Mouse (Mus musculus): Measurements from ENCODE around the gene Smarcc2. TPM values are rescaled to one million over a fixed set of nuclear protein-coding genes. Genes with fewer than 3 reads are reported as not detected.

The Smarcc2 gene
- polyA plus RNA-seq (2015; fragmentation: Nextera tagmentation; extraction: Ambion mirVana): 49.6 and 55.3 TPM in 2 replicates

DNA sequence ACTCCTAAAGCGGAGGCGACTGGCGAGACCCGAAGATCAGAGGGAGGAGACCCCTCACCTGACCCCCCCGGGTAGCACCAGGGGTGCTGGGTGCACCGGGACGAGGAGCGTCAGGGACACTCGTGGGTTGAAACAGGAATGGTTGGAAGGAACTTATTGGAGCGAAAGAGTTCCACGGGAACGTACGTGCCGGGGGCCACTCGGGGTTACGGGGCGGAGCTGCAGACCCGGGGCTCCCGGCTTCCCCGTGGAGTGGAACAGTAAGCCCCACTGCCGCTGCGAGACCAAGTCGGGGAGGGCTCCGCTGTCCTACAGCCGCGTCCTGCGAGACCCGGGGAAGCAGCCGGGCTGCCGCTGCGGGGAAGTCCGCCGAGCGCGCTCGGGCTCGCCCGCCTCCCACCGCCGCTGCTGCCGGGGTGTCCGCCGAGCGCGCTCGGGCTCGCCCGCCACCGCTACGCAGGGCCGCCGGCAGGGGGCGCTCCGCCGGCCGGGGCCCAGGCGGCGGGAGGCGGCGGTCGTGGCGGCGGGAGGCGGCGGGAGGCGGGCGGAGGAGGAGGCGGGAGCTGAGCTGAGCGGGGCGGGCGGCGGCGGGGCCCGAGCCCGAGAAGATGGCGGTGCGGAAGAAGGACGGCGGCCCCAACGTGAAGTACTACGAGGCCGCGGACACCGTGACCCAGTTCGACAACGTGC is at the start of gene Smarcc2:
TSS of gene Smarcc2 (plus strand) at position 530 of the 690 bp plus-strand sequence.

DNA sequence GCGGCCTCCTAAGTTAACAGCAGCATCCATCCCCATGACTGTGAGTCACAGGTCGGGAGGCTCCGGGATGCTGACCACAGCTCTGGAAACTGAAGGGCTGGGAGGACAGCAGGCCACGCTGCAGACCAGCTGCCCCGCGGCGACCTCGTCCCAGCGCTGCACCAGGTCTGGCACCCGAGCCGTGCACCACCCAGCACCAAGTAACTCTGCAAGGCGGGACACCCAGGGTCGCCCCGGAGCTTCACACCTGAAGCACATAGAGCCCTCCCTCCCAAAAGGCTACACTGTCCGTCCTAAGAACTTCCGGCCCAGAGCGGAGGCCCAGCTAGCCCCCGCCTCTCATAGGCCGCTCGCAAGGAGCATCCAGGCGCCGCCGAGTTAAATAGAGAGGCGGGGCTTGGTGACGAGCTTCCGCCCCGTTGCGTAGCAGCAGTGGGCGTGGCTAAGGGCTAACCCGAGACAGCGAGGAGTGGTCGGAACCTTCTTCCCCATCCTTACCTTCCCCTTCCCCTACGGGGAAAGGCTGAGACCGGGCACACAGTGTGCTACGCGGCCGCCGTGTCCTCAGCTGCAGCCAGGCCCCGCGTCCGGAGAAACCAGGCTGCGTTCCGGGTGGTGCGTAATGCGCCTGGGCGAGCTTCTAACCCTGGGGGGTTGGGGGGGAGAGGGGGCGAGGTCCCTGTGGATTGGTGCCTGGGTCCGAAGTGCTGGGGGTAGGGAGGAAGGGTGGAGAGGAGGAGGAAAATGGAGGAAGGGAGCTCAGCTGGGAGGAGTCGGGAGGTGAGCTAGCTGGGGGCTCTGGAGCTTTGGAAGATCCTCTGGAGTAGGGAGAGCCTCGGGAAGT is 47.6 kb upstream of the Smarcc2 start, which contains the start of the genes Nabp2 and Rnf41:
TSS of gene Nabp2 (minus strand) at position 282 of the 844 bp plus-strand sequence.
TSS of gene Rnf41 (plus strand) at position 447 of the 844 bp plus-strand sequence.

DNA sequence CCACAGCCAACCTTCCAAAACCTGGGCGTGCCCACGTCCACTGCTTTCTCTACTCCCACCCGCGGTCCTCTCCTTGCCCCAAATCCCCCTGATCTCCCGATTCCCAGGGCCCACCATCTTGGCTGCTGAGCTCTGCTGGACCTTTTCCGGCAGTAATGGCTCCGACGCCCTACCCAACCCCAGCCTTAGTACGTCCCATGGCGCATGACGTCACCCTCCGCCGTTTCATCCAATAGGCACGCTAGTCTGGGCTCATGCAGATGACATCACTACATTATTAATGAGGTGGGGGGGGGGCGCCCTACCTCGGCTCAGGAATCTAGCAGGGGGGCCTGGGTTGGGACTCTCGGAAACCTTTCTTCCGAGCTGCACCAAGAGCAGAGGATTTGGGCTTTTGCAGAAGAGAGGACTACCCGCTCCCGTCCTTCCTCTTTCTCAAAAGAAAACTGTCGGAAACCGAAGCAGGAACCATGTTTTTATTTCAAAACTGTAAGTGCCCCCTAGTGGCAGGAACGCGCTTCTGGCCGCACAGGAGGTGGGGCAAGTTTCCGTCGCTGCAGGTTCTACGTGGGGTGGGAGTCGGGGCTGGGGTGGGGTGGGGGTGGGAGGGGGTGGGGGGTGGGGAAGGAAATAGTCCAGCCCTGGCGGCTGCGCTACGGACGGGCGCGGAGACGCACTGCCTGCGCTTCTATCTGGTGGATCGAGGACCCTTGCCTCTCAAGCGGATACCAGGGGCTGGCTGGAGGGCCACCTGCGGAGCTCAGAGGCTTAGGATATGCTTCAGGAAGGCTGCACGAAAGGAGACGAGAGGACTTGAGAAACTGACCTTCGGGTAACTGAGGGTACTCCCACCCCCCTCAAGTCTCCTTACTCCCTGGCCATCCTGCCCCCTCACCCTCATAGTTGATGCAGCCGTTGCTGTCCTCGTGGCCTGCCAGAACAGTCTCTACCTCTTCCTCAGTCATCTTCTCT is 34.9 kb downstream of the Smarcc2 start, which contains the start of gene Myl6:
TSS of gene Myl6 (minus strand) at position 451 of the 972 bp plus-strand sequence.

DNA sequence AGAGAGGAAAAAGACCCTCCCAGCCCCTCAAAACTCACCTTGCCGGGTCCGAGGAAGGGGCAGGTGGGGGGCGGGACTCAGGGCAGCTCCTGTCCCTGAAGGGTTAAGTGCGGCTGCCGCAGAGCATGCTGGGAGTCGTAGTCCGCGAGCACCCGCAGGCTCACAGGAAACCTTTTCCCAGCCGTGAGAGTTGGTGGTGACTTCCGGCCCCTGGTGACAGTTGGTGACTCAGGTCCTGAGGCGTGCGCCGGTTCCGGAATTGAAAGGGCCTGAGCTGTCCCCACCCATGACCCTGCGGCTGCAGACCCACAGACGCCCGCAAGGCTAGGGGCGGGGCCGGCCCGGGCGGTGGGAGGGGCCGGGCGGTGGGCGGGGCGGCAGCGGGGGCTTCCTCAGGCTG is 39.5 kb downstream of the Smarcc2 start, which contains the start of gene Myl6b:
TSS of gene Myl6b (minus strand) at position 96 of the 400 bp plus-strand sequence.

DNA sequence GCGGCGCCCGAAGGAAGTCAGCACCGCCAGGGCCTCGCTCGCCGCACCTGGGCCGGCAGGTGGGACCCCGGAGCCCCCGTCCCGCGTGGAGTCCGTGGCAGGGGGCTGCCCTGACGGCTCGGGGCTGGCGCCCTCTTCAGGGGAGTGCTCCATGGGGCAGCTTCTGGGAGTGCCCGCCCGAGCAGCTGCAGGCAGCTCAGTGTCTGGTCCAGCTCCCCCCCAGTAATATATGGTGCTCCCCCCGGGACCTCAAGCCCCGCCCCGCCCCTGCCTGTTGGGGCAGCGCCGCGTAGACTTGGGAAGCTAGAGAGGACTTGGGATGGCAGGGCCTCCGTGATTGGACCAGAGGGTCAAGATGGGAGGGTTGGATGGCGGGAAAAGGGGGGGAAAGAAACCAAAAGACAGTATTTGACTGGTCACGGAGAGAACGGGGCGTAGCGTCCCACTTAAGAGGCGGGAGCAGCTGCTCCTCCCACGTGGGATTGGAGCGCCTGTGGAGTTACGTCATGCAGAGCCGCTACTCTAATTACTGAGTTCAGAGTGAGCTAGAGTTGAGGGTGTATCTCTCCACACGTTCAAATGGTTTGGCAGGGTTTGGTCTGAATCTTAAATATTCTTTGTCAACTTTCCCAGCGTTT is 66.7 kb downstream of the Smarcc2 start, which contains the start of gene Esyt1:
TSS of gene Esyt1 (minus strand) at position 201 of the 638 bp plus-strand sequence.

Small RNAs within 50 kb of the gene (microRNA-seq; reads per million reads assigned to microRNA genes)
- not detected for gene Mir6916 (ENCODE audit: borderline replicate concordance, insufficient number of aligned reads)
- gene Mir8105 (ENCODE audit: borderline replicate concordance, insufficient number of aligned reads): not detected

Other genes with a start within 250 kb of the Smarcc2 start
- gene Spryd4, start 247.4 kb upstream of the Smarcc2 start, polyA plus RNA-seq (2015; fragmentation: Nextera tagmentation; extraction: Ambion mirVana): 23.9 and 27.8 TPM in 2 replicates
- not detected in 2 replicates for gene Mip, start 233.4 kb upstream of the Smarcc2 start, polyA plus RNA-seq (2015; fragmentation: Nextera tagmentation; extraction: Ambion mirVana)
- gene Timeless, start 227.2 kb upstream of the Smarcc2 start, polyA plus RNA-seq (2015; fragmentation: Nextera tagmentation; extraction: Ambion mirVana): 14.5 and 19.1 TPM in 2 replicates
- gene Apon, start 205.2 kb upstream of the Smarcc2 start, polyA plus RNA-seq (2015; fragmentation: Nextera tagmentation; extraction: Ambion mirVana): 0.97 and 1.8 TPM in 2 replicates
- gene Apof, start 190.6 kb upstream of the Smarcc2 start, polyA plus RNA-seq (2015; fragmentation: Nextera tagmentation; extraction: Ambion mirVana): 60.4 and 84.4 TPM in 2 replicates
- 14.1 and 24.5 TPM in 2 replicates for gene Stat2, start 188.7 kb upstream of the Smarcc2 start, polyA plus RNA-seq (2015; fragmentation: Nextera tagmentation; extraction: Ambion mirVana)
- 0.14 and 0.21 TPM in 2 replicates for gene Il23a, start 160.5 kb upstream of the Smarcc2 start, polyA plus RNA-seq (2015; fragmentation: Nextera tagmentation; extraction: Ambion mirVana)
- gene Pan2, start 155.9 kb upstream of the Smarcc2 start, polyA plus RNA-seq (2015; fragmentation: Nextera tagmentation; extraction: Ambion mirVana): 10.9 and 16.2 TPM in 2 replicates
- 400 and 428 TPM in 2 replicates for gene Cnpy2, start 136.8 kb upstream of the Smarcc2 start, polyA plus RNA-seq (2015; fragmentation: Nextera tagmentation; extraction: Ambion mirVana)
- 71.7 and 98.5 TPM in 2 replicates for gene Cs, start 121.5 kb upstream of the Smarcc2 start, polyA plus RNA-seq (2015; fragmentation: Nextera tagmentation; extraction: Ambion mirVana)
- gene Coq10a, start 90.3 kb upstream of the Smarcc2 start, polyA plus RNA-seq (2015; fragmentation: Nextera tagmentation; extraction: Ambion mirVana): 18.7 and 34.1 TPM in 2 replicates
- gene Ankrd52, start 82.1 kb upstream of the Smarcc2 start, polyA plus RNA-seq (2015; fragmentation: Nextera tagmentation; extraction: Ambion mirVana): 6.2 and 9.2 TPM in 2 replicates
- 1.5 and 1.7 TPM in 2 replicates for gene Slc39a5, start 58.0 kb upstream of the Smarcc2 start, polyA plus RNA-seq (2015; fragmentation: Nextera tagmentation; extraction: Ambion mirVana)
- gene Nabp2, start 47.8 kb upstream of the Smarcc2 start, polyA plus RNA-seq (2015; fragmentation: Nextera tagmentation; extraction: Ambion mirVana): 66.1 and 77.6 TPM in 2 replicates
- gene Rnf41, start 47.6 kb upstream of the Smarcc2 start, polyA plus RNA-seq (2015; fragmentation: Nextera tagmentation; extraction: Ambion mirVana): 28.0 and 29.6 TPM in 2 replicates
- 1,391 and 2,048 TPM in 2 replicates for gene Myl6, start 34.9 kb downstream of the Smarcc2 start, polyA plus RNA-seq (2015; fragmentation: Nextera tagmentation; extraction: Ambion mirVana)
- 1.8 and 4.1 TPM in 2 replicates for gene Myl6b, start 39.4 kb downstream of the Smarcc2 start, polyA plus RNA-seq (2015; fragmentation: Nextera tagmentation; extraction: Ambion mirVana)
- gene Esyt1, start 66.6 kb downstream of the Smarcc2 start, polyA plus RNA-seq (2015; fragmentation: Nextera tagmentation; extraction: Ambion mirVana): 18.3 and 25.7 TPM in 2 replicates
- gene Zc3h10, start 88.5 kb downstream of the Smarcc2 start, polyA plus RNA-seq (2015; fragmentation: Nextera tagmentation; extraction: Ambion mirVana): 10.9 and 12.5 TPM in 2 replicates
- gene Rpl41, start 90.1 kb downstream of the Smarcc2 start, polyA plus RNA-seq (2015; fragmentation: Nextera tagmentation; extraction: Ambion mirVana): 3,668 and 6,742 TPM in 2 replicates
- 61.0 and 89.3 TPM in 2 replicates for gene Pa2g4, start 106.7 kb downstream of the Smarcc2 start, polyA plus RNA-seq (2015; fragmentation: Nextera tagmentation; extraction: Ambion mirVana)
- 2.7 and 4.1 TPM in 2 replicates for gene Erbb3, start 130.4 kb downstream of the Smarcc2 start, polyA plus RNA-seq (2015; fragmentation: Nextera tagmentation; extraction: Ambion mirVana)
- 691 and 706 TPM in 2 replicates for gene Rps26, start 167.5 kb downstream of the Smarcc2 start, polyA plus RNA-seq (2015; fragmentation: Nextera tagmentation; extraction: Ambion mirVana)
- 2.3 and 2.9 TPM in 2 replicates for gene Ikzf4, start 186.7 kb downstream of the Smarcc2 start, polyA plus RNA-seq (2015; fragmentation: Nextera tagmentation; extraction: Ambion mirVana)
- gene Suox, start 214.8 kb downstream of the Smarcc2 start, polyA plus RNA-seq (2015; fragmentation: Nextera tagmentation; extraction: Ambion mirVana): 13.4 and 18.0 TPM in 2 replicates
- 71.5 and 84.4 TPM in 2 replicates for gene Rab5b, start 237.0 kb downstream of the Smarcc2 start, polyA plus RNA-seq (2015; fragmentation: Nextera tagmentation; extraction: Ambion mirVana)
- 1.2 and 1.6 TPM in 2 replicates for gene Pmel, start 244.9 kb downstream of the Smarcc2 start, polyA plus RNA-seq (2015; fragmentation: Nextera tagmentation; extraction: Ambion mirVana)
- gene Cdk2, start 245.8 kb downstream of the Smarcc2 start, polyA plus RNA-seq (2015; fragmentation: Nextera tagmentation; extraction: Ambion mirVana): 25.1 and 41.0 TPM in 2 replicates

Data from adrenal gland, postnatal 0 days (tissue).